Mouse (Mus musculus): ENCODE data around the gene Cpne9.

- TF ChIP-seq CTCF (conservative IDR thresholded peaks at IDR 0.05; ENCODE audit: low read length) (no peak), POU5F1 (IDR thresholded peaks at IDR 0.05; ENCODE audit: borderline replicate concordance, low read length) (no peak), NANOG (IDR thresholded peaks at IDR 0.05; ENCODE audit: borderline replicate concordance, low read length) (no peak)
These were observed 52.1 kb downstream of the Cpne9 start for GRCm38 (mm10) chr6:113334216-113334615.

Data from E14TG2a.4 (cell line).